Mouse (Mus musculus): ENCODE measurements around the gene Mrpl40.

DNA sequence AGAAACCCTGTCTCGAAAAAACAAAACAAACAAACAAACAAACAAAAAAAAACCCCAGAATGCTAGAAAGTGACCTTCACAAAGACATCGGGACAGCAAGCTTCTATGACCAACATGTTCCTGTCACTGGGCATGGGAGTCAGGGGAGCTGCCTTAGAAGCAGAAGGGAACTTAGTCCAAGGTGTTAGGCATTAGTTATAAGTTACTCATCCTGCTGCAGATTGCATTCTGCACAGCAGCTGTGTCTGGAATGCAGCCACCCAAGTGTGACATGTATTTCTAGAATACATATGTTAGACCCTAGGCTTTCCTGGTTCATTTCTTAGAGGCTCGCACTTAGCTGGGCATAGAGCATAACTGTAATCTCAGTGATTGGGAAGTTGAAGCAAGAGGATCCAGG, 48.0 kb downstream of the Mrpl40 start:
- TF ChIP-seq CTCF (IDR thresholded peaks at IDR 0.05; ENCODE audit: low read depth) (no peak), EP300 (optimal IDR thresholded peaks at IDR 0.05) (no peak)
